Mouse (Mus musculus): Measurements from ENCODE around the gene Insl5. TPM values are rescaled to one million over a fixed set of nuclear protein-coding genes. Genes with fewer than 3 reads are reported as not detected.

The Insl5 gene
- total RNA-seq, 1 experiment from 2014 or later = not detected

Other genes with a start within 250 kb of the Insl5 start
- gene Tctex1d1, start 48.2 kb downstream of the Insl5 start, total RNA-seq (2017) = 1.6 and 2.1 TPM in 2 replicates
- 89.1 and 119 TPM in 2 replicates for gene Mier1, start 87.5 kb upstream of the Insl5 start, total RNA-seq (2017)
- 6.3 and 6.5 TPM in 2 replicates for gene Wdr78, start 87.7 kb upstream of the Insl5 start, total RNA-seq (2017)
- gene Slc35d1, start 188.3 kb upstream of the Insl5 start, total RNA-seq (2017) = 3.2 and 8.6 TPM in 2 replicates